Mouse (Mus musculus): ENCODE results near the gene Ebf1. TPM values are rescaled to one million over a fixed set of nuclear protein-coding genes. Genes with fewer than 3 reads are reported as not detected.

The Ebf1 gene
- total RNA-seq, 2 experiments from 2014 or later, result 3.3 to 3.6 TPM

- no peak overlapping the region for H3K4me3 ChIP-seq
- no peak overlapping the region for H3K27ac ChIP-seq
- TF ChIP-seq CTCF (IDR thresholded peaks at IDR 0.05), result no peak
- intact Hi-C loops (cut with DNase I), result no loop called here
- DNase-seq (ENCODE audit: extremely low spot score in 1 of 2, low spot score in 2 of 2), result no peak
Measured at GRCm38 (mm10) chr11:44906456-44906855, 289.3 kb downstream of the Ebf1 start.

- Histone ChIP-seq H3K4me3 (no peak overlapping the region), H3K27ac (no peak overlapping the region)
- DNase-seq (ENCODE audit: extremely low spot score in 1 of 2, low spot score in 2 of 2), result no peak
- no peak for TF ChIP-seq CTCF (IDR thresholded peaks at IDR 0.05)
- intact Hi-C loops (cut with DNase I), result no loop called here
Measured at GRCm38 (mm10) chr11:44911765-44912164, 294.6 kb downstream of the Ebf1 start.

GRCm38 (mm10) chr11:44913806-44914205 is 296.7 kb downstream of the Ebf1 start:
- intact Hi-C loops (cut with DNase I), result no loop called here
- H3K4me3 ChIP-seq, result no peak overlapping the region
- H3K27ac ChIP-seq, result no peak overlapping the region
- DNase-seq (ENCODE audit: extremely low spot score in 1 of 2, low spot score in 2 of 2), result no peak
- TF ChIP-seq CTCF (IDR thresholded peaks at IDR 0.05), result no peak

- DNase-seq (ENCODE audit: extremely low spot score in 1 of 2, low spot score in 2 of 2), result no peak
- TF ChIP-seq CTCF (IDR thresholded peaks at IDR 0.05), result no peak
- intact Hi-C loops (cut with DNase I), result no loop called here
Measured at GRCm38 (mm10) chr11:44917059-44917458, 299.9 kb downstream of the Ebf1 start.

GRCm38 (mm10) chr11:44923138-44923537 is 306.0 kb downstream of the Ebf1 start:
- Histone ChIP-seq H3K27ac (no peak overlapping the region), H3K4me3 (no peak overlapping the region)
- intact Hi-C loops (cut with DNase I), result no loop called here
- DNase-seq (ENCODE audit: extremely low spot score in 1 of 2, low spot score in 2 of 2), result no peak
- no peak for TF ChIP-seq CTCF (IDR thresholded peaks at IDR 0.05)

More at GRCm38 (mm10) chr11:44917059-44917458, 299.9 kb downstream of the Ebf1 start:
- H3K27ac ChIP-seq, result no peak overlapping the region
- no peak overlapping the region for H3K4me3 ChIP-seq

- no peak for TF ChIP-seq CTCF (IDR thresholded peaks at IDR 0.05)
- intact Hi-C loops (cut with DNase I), result no loop called here
- DNase-seq (ENCODE audit: extremely low spot score in 1 of 2, low spot score in 2 of 2), result no peak
- no peak overlapping the region for H3K4me3 ChIP-seq
- no peak overlapping the region for H3K27ac ChIP-seq
Measured at GRCm38 (mm10) chr11:44923868-44924508, 306.9 kb downstream of the Ebf1 start.

- intact Hi-C loops (cut with DNase I), result no loop called here
- TF ChIP-seq CTCF (IDR thresholded peaks at IDR 0.05), result no peak
- Histone ChIP-seq H3K27ac (no peak overlapping the region), H3K4me3 (no peak overlapping the region)
- no peak for DNase-seq (ENCODE audit: extremely low spot score in 1 of 2, low spot score in 2 of 2)
Measured at GRCm38 (mm10) chr11:44924896-44925295, 307.8 kb downstream of the Ebf1 start.

GRCm38 (mm10) chr11:44925806-44926525 is 308.8 kb downstream of the Ebf1 start:
- Histone ChIP-seq H3K4me3 (no peak overlapping the region), H3K27ac (no peak overlapping the region)
- intact Hi-C loops (cut with DNase I), result no loop called here
- TF ChIP-seq CTCF (IDR thresholded peaks at IDR 0.05), result no peak
- no peak for DNase-seq (ENCODE audit: extremely low spot score in 1 of 2, low spot score in 2 of 2)

- no peak overlapping the region for H3K4me3 ChIP-seq
- no peak overlapping the region for H3K27ac ChIP-seq
- no peak for TF ChIP-seq CTCF (IDR thresholded peaks at IDR 0.05)
- no peak for DNase-seq (ENCODE audit: extremely low spot score in 1 of 2, low spot score in 2 of 2)
- intact Hi-C loops (cut with DNase I), result no loop called here
Measured at GRCm38 (mm10) chr11:44928403-44928802, 311.3 kb downstream of the Ebf1 start.

- no peak overlapping the region for H3K27ac ChIP-seq
- intact Hi-C loops (cut with DNase I), result no loop called here
- DNase-seq (ENCODE audit: extremely low spot score in 1 of 2, low spot score in 2 of 2), result no peak
- no peak overlapping the region for H3K4me3 ChIP-seq
- TF ChIP-seq CTCF (IDR thresholded peaks at IDR 0.05), result no peak
Measured at GRCm38 (mm10) chr11:44932942-44933483, 315.9 kb downstream of the Ebf1 start.

- TF ChIP-seq CTCF (IDR thresholded peaks at IDR 0.05), result no peak
- DNase-seq (ENCODE audit: extremely low spot score in 1 of 2, low spot score in 2 of 2), result no peak
- Histone ChIP-seq H3K27ac (no peak overlapping the region), H3K4me3 (no peak overlapping the region)
- intact Hi-C loops (cut with DNase I), result no loop called here
Measured at GRCm38 (mm10) chr11:44943781-44944180, 326.7 kb downstream of the Ebf1 start.

GRCm38 (mm10) chr11:44944401-44944800 is 327.3 kb downstream of the Ebf1 start:
- TF ChIP-seq CTCF (IDR thresholded peaks at IDR 0.05), result no peak
- H3K4me3 ChIP-seq, result no peak overlapping the region
- no peak for DNase-seq (ENCODE audit: extremely low spot score in 1 of 2, low spot score in 2 of 2)
- no peak overlapping the region for H3K27ac ChIP-seq
- intact Hi-C loops (cut with DNase I), result no loop called here
